Mouse (Mus musculus) 416B (cell line): ENCODE results near the gene Anapc13.

Source experiments
- DNase-seq: peaks from one replicate; pipeline ENCODE4 v3.0.0; 2011; ENCODE audit warnings: low read depth

Gene Anapc13

GRCm38 (mm10) chr9:102625983-102626838, at the start of gene Anapc13, which contains the start of gene Cep63:
TSS of gene Anapc13 (plus strand) at chr9:102626296.
TSS of gene Cep63 (minus strand) at chr9:102626534.
- peak; percentile 97 for DNase-seq

GRCm38 (mm10) chr9:102577480-102577879, 48.6 kb upstream of the Anapc13 start:
- DNase-seq: peak; percentile 86

- DNase-seq: no peak
These were observed 44.1 kb upstream of the Anapc13 start for GRCm38 (mm10) chr9:102581921-102582469.

GRCm38 (mm10) chr9:102587347-102587746, 38.7 kb upstream of the Anapc13 start:
- DNase-seq: no peak

- no peak for DNase-seq
These were observed 31.3 kb upstream of the Anapc13 start for GRCm38 (mm10) chr9:102594667-102595393.

- DNase-seq: peak; percentile 51
These were observed 30.2 kb upstream of the Anapc13 start for GRCm38 (mm10) chr9:102595662-102596436.

GRCm38 (mm10) chr9:102601187-102601586, 24.9 kb upstream of the Anapc13 start:
- DNase-seq: no peak

GRCm38 (mm10) chr9:102601666-102602065, 24.4 kb upstream of the Anapc13 start:
- no peak for DNase-seq

- no peak for DNase-seq
These were observed 20.9 kb upstream of the Anapc13 start for GRCm38 (mm10) chr9:102605162-102605561.

- peak; percentile 55 for DNase-seq
These were observed 18.6 kb upstream of the Anapc13 start for GRCm38 (mm10) chr9:102607471-102607870.

- DNase-seq: no peak
These were observed 16.9 kb upstream of the Anapc13 start for GRCm38 (mm10) chr9:102609221-102609620.

- no peak for DNase-seq
These were observed 11.0 kb upstream of the Anapc13 start for GRCm38 (mm10) chr9:102615071-102615470.

- DNase-seq: no peak
These were observed 9.8 kb upstream of the Anapc13 start for GRCm38 (mm10) chr9:102616267-102616666.

GRCm38 (mm10) chr9:102621385-102621784, 4.7 kb upstream of the Anapc13 start:
- DNase-seq: peak; percentile 67

- peak; percentile 90 for DNase-seq
These were observed 3.8 kb upstream of the Anapc13 start for GRCm38 (mm10) chr9:102622192-102622857.

- peak; percentile 70 for DNase-seq
These were observed 3.2 kb upstream of the Anapc13 start for GRCm38 (mm10) chr9:102622876-102623275.

- DNase-seq: peak; percentile 63
These were observed 2.5 kb upstream of the Anapc13 start for GRCm38 (mm10) chr9:102623581-102623980.

GRCm38 (mm10) chr9:102625401-102625982, 604 bp upstream of the Anapc13 start:
- peak; percentile 67 for DNase-seq

- no peak for DNase-seq
These were observed 736 bp downstream of the Anapc13 start for GRCm38 (mm10) chr9:102626839-102627225.

GRCm38 (mm10) chr9:102627442-102627841, 1.3 kb downstream of the Anapc13 start:
- DNase-seq: no peak

GRCm38 (mm10) chr9:102629052-102629451, 3.0 kb downstream of the Anapc13 start:
- no peak for DNase-seq
